Mouse (Mus musculus) adrenal gland, postnatal 36 days (tissue): ENCODE results near the gene Noxo1. TPM values are rescaled to one million over a fixed set of nuclear protein-coding genes. Genes with fewer than 3 reads are reported as not detected.
"Not testable (repeated sequence)": the region's sequence is repeated elsewhere in the genome, so short reads cannot be mapped to it uniquely, and the experiment has no call there.

Experiments
- DNase-seq, 2 experiments: peaks; one replicate each; pipeline ENCODE4 v3.0.0; 2021; ENCODE audit warnings: mixed read lengths in 1 of 2
- long read RNA-seq, 2 experiments: library from polyadenylated mRNA; stranded (forward); transcript quantifications; one replicate each; pipeline ENCODE4 v2.0.0; 2021; ENCODE audit warnings: borderline sequencing depth in 2 of 2
- total RNA-seq, 2 experiments: library from RNA; stranded (reverse); gene quantifications; 2 replicates each; pipeline ENCODE4 v1.2.3; 2021

Noxo1 gene
- 1 to 10 TPM; 4.5 to 6.1 TPM for total RNA-seq
- long read RNA-seq, experiment 1, partial matches to known transcripts, result 0 of 3 reads
- long read RNA-seq, experiment 1, other reads (novel, unspliced or antisense), result 3 of 3 reads
- long read RNA-seq, experiment 2, partial matches to known transcripts, result 1 of 4 reads
- long read RNA-seq, experiment 2, other reads (novel, unspliced or antisense), result 3 of 4 reads

DNA sequence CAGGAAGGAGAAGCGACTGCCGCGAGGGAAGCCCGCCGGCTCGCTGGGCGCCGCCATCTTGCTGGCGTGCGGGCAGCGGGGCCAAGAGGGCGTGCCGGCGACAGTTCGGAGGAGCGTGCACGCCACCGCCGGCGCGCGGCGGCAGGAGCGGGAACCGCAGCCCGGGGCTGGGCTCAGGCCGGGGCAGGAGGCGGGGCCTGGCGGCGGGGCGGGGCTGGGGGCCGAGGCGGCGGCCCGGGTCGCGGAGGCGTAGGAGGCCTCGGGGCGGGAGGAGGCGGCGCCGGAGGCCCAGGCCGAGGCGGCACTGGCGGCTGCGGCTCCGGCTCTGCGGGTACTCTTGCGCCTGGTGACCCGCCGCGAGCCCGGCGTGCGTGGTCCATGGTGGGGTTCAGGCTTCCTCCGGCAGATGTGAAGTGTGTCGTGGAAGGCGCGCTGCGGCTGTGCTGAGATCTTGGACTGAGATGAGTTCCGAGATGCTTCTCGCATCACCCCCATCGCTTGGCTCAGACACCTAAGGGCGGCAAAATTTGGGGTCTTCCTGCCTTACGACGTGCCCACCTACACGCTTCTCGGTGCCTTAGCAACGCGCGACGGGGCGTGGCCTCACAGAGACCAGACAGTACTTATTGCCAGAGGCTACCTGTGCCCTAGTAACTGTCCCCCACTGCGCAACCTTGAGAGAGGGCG, at the start of gene Noxo1, which contains the start of gene Gfer:
TSS of gene Noxo1 (plus strand) at position 224 of the 687 bp plus-strand sequence.
TSS of gene Gfer (minus strand) at position 146 of the 687 bp plus-strand sequence.
- DNase-seq, result peak; percentile 95 to 97

- DNase-seq, result no peak
These were observed 49.7 kb upstream of the Noxo1 start for GRCm38 (mm10) chr17:24646381-24646780.

DNA sequence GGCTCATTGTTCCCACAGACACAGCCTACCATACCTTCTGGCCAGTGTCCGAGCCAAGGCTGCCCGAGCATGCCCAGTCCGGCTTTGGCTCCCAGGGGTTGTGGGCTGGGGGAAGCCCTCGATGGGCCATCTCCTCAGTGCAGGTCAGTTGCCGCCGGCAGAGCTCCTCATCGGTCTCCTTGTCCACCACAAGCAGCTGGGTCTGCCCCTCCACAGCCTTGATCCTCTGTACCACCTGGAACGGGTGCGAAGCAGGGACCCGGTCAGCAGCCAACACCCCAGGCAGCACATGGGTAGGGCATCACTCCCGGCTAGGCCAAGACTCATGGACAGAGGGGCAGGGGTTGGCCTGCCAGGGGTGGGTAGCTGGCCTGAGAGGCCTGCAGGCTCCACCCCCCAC, 48.5 kb upstream of the Noxo1 start:
- no peak for DNase-seq

DNA sequence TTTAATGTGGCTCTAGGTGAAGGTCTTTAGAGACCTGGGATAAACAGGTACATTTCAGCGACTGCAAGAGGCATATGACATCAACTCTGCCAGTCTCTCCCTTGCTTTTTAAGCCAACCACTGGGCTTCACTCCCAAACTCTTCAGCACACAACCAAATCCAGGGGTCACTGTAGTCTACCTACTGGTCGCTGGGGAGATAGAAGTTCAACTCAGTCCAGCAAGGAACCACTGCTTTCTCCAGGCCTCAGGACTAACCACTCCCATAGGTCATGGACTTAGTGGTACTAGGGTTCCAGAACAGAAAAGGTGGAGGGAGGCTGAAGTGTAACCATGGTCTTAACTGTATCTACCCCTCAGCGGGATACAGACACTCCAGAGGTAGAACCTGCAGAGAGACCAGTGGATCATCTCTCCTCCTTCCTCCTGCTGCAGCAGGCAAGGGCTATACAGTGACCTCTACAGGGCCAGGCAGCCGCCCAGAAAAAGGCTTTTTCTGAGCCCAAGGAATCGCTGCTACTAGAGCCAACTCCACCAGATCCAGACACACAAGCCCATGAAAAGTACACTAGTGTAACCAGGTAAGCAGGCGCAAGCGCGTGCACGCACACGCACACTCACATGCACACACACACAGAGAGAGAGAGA, 47.2 kb upstream of the Noxo1 start:
- no peak for DNase-seq

DNA sequence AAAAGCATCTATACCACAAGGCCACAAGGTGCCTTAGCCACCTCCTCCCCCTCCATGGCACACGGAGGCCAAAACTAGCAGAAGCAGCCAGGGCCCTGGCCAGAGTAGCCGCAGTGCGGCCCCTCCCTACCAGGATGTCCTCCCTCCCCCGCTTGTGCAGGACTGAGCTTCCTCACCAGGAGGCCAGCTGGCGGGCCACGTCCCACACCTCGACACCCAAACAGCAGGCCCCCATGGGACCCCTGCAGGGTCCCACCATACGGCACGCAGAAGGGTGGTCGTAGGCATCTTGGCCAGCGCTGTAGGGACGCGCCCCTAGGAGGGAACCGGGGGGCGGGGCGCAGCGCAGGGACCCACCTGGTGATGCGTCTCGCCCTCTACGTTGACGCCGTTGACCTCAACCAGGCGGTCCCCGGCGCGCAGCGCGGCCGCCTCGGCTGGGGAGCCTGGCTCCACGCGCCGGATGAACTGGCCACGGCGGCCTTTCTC, 46.4 kb upstream of the Noxo1 start:
- DNase-seq, result peak; percentile 60 to 74

DNA sequence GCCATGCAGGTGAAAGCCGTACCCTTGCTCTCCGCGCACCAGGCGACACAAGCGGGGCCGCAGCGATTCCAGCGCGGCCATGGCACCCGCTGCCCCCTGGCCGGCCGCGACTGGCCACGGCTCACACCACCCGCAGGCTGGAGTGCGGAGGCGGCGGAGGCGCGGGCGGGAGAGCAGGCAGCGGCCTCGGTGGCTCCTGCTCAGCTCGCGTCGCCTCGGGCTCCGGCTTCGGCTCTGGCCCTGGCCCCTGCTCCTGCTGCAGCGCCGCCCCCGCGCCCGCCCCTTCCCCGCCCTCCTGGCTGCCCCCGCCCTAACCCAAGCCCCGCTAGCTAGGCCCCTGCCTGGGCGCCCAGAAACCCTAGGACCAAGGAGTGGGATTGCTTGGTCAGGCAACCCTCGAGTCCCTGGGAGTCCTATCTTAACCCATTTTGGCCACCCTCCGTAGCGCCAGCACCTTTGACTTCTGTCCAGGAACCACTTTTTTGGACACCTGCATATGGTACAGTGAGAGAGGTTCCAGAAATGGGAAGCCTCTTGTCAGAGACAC, 45.9 kb upstream of the Noxo1 start, which contains the start of gene Slc9a3r2:
TSS of gene Slc9a3r2 (minus strand) at position 258 of the 547 bp plus-strand sequence.
- DNase-seq, result peak; percentile 79 to 86

- DNase-seq, result no peak
These were observed 45.3 kb upstream of the Noxo1 start for GRCm38 (mm10) chr17:24650766-24651165.

GRCm38 (mm10) chr17:24651835-24652234, 44.2 kb upstream of the Noxo1 start:
- no peak for DNase-seq

DNA sequence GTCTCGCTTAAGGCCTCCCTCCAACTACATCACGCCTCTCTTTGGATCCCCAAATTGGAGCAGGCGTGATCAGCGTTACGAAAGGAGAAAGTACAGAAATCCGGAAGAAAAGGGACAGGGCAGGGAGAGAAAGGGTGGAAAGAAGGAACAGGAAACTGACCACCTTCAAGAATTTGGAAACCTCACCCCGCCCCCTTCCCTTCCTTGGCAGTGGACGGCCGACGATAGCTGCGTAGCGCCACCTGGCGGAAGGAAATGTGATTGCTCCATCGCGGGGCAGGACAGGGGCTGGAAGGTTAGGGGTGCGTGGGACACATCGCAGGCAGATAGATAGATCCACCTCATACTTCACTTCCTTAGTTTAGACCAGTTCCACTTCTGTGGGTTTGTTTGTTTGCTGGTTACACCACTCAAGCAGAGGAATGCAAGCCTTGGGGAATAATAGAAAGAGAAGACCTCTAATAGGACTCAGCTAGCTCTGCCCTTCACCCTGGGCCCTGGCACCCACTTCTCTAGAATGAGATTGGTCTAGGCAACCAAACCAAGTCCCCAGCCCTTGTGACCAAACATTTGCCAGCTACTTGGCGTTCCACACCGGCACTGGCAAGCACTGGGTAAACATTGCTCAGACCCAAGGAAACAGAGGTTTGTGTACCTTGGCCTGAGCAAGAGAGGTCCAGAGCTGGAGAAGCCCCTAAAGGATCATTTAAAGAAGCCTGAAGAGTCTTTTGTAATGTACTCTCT, 41.9 kb upstream of the Noxo1 start:
- peak; percentile 78 to 85 for DNase-seq

- DNase-seq, result no peak
These were observed 41.1 kb upstream of the Noxo1 start for GRCm38 (mm10) chr17:24654969-24655368.

DNA sequence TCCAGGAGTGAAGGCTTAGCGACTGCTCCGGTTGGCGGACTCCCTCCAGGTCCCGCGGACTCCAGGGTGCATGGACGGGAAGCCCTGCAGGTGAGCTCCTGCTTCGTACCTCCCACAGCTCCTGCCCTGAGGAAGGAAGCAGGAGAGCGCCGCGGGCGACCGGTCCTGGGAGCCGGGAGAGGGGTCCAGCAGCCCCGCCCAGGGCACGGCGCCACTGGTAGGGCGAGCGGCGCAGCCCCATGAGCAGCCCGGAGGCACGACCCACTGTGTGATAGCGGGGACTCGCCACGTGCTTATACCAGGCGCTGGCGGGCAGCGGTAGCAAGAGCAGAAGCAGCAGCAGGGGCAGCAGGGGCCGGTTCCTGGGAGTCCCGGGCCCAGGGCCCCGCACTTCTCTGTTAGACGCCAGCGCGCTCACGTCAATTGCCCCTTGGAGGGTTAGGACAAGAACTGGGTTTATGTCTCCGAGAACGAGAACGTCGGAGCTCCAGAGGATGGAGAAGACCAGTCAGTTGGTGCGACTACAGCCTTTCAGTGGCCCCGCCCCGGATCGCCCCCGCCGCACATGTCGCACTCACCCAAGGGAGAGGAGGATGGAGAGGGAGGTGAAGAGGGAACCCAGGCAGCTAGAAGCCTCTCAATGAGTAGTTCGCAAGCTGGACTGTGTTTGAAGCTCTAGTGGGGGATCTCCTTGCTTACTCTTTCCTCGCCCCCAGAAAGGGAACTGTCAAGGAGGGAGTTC, 37.8 kb upstream of the Noxo1 start, which contains the start of gene Npw:
TSS of gene Npw (minus strand) at position 441 of the 742 bp plus-strand sequence.
- DNase-seq, result peak in 1 of 2 experiments; percentile 32

DNA sequence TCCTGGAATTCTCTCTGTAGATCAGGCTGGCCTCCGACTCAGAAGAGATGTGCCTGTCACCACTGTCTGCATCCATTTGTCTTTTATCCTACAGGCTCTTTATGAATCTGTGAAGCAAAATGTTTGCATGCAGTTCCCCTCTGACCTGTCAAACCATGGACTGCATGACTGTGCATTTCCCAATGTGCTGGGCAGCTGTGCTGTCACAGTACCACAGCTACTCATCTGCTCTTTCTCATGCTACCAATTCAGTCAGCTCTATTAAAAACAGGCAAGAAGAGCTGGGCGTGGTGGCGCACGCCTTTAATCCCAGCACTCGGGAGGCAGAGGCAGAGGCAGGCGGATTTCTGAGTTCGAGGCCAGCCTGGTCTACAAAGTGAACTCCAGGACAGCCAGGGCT, 29.0 kb upstream of the Noxo1 start:
- DNase-seq, result not testable (repeated sequence)

- DNase-seq, result peak; percentile 61 to 75
These were observed 28.6 kb upstream of the Noxo1 start for GRCm38 (mm10) chr17:24667416-24667815.

- DNase-seq, result not testable (repeated sequence)
These were observed 26.9 kb upstream of the Noxo1 start for GRCm38 (mm10) chr17:24669214-24669544.

- DNase-seq, result peak; percentile 98 to 99
These were observed 26.3 kb upstream of the Noxo1 start, which contains the start of gene Zfp598 for GRCm38 (mm10) chr17:24669545-24670245. Gene Zfp598 (plus strand): TSS chr17:24669687.

DNA sequence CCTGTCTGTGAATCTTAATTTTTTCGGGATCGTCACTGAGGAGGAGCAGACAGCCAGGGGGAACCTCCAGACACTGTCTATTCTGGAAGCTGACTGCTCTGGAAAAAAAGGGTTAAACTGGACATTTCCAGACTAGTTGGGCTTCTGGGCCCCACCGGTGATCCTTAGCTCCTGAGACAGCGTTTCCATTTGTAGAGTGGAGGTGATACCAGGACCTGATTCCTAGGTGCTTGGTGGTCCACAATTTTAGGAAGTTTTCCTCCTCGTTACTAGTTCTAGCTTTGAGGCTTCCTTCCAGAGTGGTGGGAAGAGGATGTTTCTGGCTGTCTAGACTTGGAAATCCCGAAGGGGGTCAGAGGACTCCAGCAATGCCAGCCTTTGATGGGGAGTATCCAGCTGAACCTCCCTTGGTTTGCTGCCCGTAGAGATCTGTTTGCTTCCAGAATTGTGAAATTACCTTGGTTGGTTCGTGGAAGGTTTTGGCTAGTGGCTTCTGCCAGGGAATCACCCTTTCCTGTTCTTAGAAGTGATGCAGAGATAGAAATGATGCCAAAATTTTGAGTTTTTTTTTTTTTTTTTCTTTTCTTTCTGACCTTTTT, 25.7 kb upstream of the Noxo1 start:
- DNase-seq, result no peak

GRCm38 (mm10) chr17:24671346-24671745, 24.7 kb upstream of the Noxo1 start:
- no peak for DNase-seq

DNA sequence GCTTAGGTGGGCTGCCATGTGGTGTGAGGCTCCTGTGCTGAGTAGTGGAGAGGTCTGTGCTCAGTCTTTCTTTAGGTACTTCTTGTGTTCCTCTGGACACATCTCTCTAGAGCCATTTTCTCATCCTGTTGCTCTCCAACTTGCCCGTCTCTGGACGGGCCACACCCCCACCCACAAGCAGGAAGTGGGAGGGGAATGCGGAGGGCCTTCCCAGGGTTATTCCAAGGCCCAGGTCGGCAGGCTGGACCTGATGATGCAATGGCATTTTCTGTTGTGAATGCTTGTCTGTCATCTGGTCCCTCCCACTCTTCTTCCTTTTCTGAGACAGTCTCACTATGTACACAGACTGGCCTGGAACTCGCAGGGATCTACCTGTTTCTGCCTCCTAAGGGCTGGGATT, 23.9 kb upstream of the Noxo1 start:
- DNase-seq, result peak; percentile 81 to 82

GRCm38 (mm10) chr17:24674277-24674676, 21.8 kb upstream of the Noxo1 start:
- DNase-seq, result no peak

GRCm38 (mm10) chr17:24676187-24676586, 19.8 kb upstream of the Noxo1 start:
- DNase-seq, result peak; percentile 40 to 72
